Mouse (Mus musculus): ENCODE data around the gene Ccdc182.

- TF ChIP-seq CTCF (IDR thresholded peaks at IDR 0.05; ENCODE audit: low read depth, low read length) (peak; percentile 27; the same call in 1 of the 2 replicates), POLR2A (IDR thresholded peaks at IDR 0.05; ENCODE audit: borderline replicate concordance, low read depth, low read length) (no peak)
These were observed 35.6 kb upstream of the Ccdc182 start for GRCm38 (mm10) chr11:88258212-88258611.
